Mouse (Mus musculus) cerebellum, adult 2 months (tissue): ENCODE data around the gene Lig3. TPM values are rescaled to one million over a fixed set of nuclear protein-coding genes. Genes with fewer than 3 reads are reported as not detected.

ENCODE experiments used
- DNase-seq, 2 experiments: peaks; one replicate each; pipeline ENCODE4 v3.0.0; 2021
- H3K27ac ChIP-seq: fragments of 200-500 bp; 2 replicates; pipeline ENCODE4 v1.5.1; 2012; ENCODE audit warnings: low read length, control low read depth, inconsistent platforms; ENCODE audit not compliant: insufficient read depth
- H3K27me3 ChIP-seq: fragments of 200-500 bp; 2 replicates; pipeline ENCODE4 v1.6.1; 2012; ENCODE audit warnings: inconsistent platforms, mild to moderate bottlenecking, low read length, moderate library complexity; ENCODE audit not compliant: control insufficient read depth, insufficient read depth
- H3K4me1 ChIP-seq: fragments of 200-500 bp; 2 replicates; pipeline ENCODE4 v1.6.1; 2011; ENCODE audit warnings: low read length; ENCODE audit not compliant: control insufficient read depth, insufficient read depth
- H3K4me3 ChIP-seq: fragments of 200-500 bp; replicated peaks from 2 replicates; pipeline ENCODE3; 2011; ENCODE audit warnings: mild to moderate bottlenecking, low read depth, low read length, control low read depth; ENCODE audit not compliant: insufficient read depth
- CTCF ChIP-seq: fragments of 200-500 bp; IDR thresholded peaks from 2 replicates; pipeline ENCODE4 v1.5.1; 2011; ENCODE audit warnings: low read depth, mild to moderate bottlenecking, control low read depth, low read length, moderate library complexity, borderline replicate concordance; ENCODE audit not compliant: insufficient read depth
- POLR2A ChIP-seq: fragments of 200-500 bp; IDR thresholded peaks from 2 replicates; pipeline ENCODE4 v1.6.1; 2011; ENCODE audit warnings: low read length, control low read depth, borderline replicate concordance; ENCODE audit not compliant: insufficient read depth
- WGBS: fragments of 180-500 bp; shearing (Covaris S2); methylation state at CpG from one replicate; pipeline ENCODE4 v1.1.7; 2018; 5-methylcytosine and 5-hydroxymethylcytosine counted together
- polyA plus RNA-seq: library from polyadenylated mRNA; depleted of rRNA; stranded (reverse); fragments of >200 nt; gene quantifications from 2 replicates; pipeline ENCODE4 v1.2.3, GENCODE M21; 2012; rRNA removed

Gene Lig3
- polyA plus RNA-seq, 1 experiment = 27.6 TPM

GRCm38 (mm10) chr11:82845415-82846078 lies 64.6 kb downstream of the Lig3 start:
- Histone ChIP-seq H3K27me3 (no peaks in the 10 kb centered on the region), H3K4me1 (no peaks in the 10 kb centered on the region), H3K4me3 (peak overlapping the region; percentile 11), H3K27ac (peak overlapping the region; percentile 57; the same call in 1 of the 2 replicates)
- TF ChIP-seq CTCF = no peak
- no peak for TF ChIP-seq POLR2A
- DNase-seq = peak; percentile 40 to 47
- 30% methylated on average over 16 of the region's 16 CpGs for WGBS

- no peaks in the 10 kb centered on the region for H3K27me3 ChIP-seq
- H3K4me3 ChIP-seq = no peak overlapping the region
- H3K27ac ChIP-seq = peak overlapping the region; percentile 57; the same call in 1 of the 2 replicates
- DNase-seq = no peak
- TF ChIP-seq CTCF = no peak
- no peak for TF ChIP-seq POLR2A
- WGBS = 63% methylated on average over 4 of the region's 4 CpGs
- H3K4me1 ChIP-seq = no peaks in the 10 kb centered on the region
Measured at GRCm38 (mm10) chr11:82846079-82846436, 65.2 kb downstream of the Lig3 start.

DNA sequence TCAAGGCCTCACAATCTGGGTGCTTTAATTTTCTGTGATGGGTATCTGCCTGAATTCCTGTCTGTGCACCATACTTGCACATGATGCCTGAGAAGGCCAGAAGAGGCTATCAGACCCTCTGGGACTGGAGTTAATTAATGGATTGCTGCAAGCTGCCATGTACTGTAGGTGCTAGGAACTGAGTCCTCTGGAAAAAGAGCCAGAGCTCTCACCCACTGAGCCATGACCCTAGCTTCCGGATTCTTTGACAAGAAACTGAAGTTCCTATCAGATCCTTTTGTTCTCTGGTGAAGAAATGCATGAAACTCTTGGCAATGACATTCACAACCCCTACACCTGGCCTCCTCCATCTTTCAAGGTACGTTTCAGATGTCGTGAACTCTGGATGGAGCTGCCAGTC lies 66.0 kb downstream of the Lig3 start:
- TF ChIP-seq CTCF (no peak), POLR2A (no peak)
- Histone ChIP-seq H3K4me3 (no peak overlapping the region), H3K4me1 (no peaks in the 10 kb centered on the region), H3K27ac (no peak overlapping the region), H3K27me3 (no peaks in the 10 kb centered on the region)
- WGBS = 78% methylated on average over 3 of the region's 3 CpGs
- DNase-seq = no peak

- DNase-seq = no peak
- no peak overlapping the region for H3K4me3 ChIP-seq
- no peaks in the 10 kb centered on the region for H3K4me1 ChIP-seq
- H3K27me3 ChIP-seq = no peaks in the 10 kb centered on the region
- 44% methylated on average over 6 of the region's 6 CpGs for WGBS
- no peak for TF ChIP-seq POLR2A
- TF ChIP-seq CTCF = no peak
- H3K27ac ChIP-seq = no peak overlapping the region
Measured at GRCm38 (mm10) chr11:82847571-82848000, 66.7 kb downstream of the Lig3 start.

- Histone ChIP-seq H3K27ac (no peak overlapping the region), H3K27me3 (no peaks in the 10 kb centered on the region), H3K4me1 (no peaks in the 10 kb centered on the region), H3K4me3 (no peak overlapping the region)
- DNase-seq = no peak
- no peak for TF ChIP-seq CTCF
- no peak for TF ChIP-seq POLR2A
- WGBS = 73% methylated on average over 5 of the region's 5 CpGs
Measured at GRCm38 (mm10) chr11:82850259-82850658, 69.4 kb downstream of the Lig3 start.

DNA sequence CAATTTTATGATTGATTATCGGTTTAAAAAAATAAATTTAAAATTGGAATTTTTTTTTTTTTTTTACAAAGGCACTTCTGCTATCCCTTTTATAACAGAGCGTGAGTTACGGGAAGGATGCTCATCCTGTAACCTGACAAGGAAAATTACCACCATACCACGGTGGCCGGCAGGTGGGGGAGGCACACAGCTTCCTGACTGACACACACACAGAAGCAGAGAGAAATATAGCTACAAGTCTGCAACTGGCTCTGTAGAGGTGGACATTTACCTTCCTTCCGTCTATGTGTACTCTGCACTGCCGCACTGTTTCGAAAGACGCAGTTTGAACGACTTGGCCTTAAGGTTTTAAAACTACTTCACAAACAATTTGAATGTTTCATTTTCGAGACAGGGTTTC lies 71.2 kb downstream of the Lig3 start:
- DNase-seq = no peak
- H3K4me1 ChIP-seq = no peaks in the 10 kb centered on the region
- no peaks in the 10 kb centered on the region for H3K27me3 ChIP-seq
- no peak overlapping the region for H3K4me3 ChIP-seq
- no peak for TF ChIP-seq CTCF
- TF ChIP-seq POLR2A = no peak
- 91% methylated on average over 11 of the region's 11 CpGs for WGBS
- H3K27ac ChIP-seq = no peak overlapping the region

DNA sequence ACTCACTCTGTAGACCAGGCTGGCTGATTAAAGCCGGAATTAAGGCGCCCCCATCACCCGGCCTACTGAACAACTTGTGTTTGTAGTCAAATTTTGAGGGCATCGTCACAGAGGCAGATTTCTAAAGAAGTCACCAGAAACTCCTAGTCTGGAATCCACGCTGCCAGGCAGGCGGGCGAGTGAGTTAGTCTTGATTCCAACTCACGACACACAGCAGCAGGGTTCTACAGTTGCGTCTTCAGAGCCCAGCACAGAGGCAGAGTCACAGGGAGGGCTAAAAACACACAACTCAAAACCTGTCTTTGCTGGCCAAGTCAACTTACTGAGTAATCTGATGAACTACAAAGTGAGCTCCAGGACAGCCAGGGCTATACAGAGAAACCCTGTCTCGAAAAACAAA lies 71.6 kb downstream of the Lig3 start:
- Histone ChIP-seq H3K4me3 (no peak overlapping the region), H3K27ac (no peak overlapping the region), H3K4me1 (no peaks in the 10 kb centered on the region), H3K27me3 (no peaks in the 10 kb centered on the region)
- DNase-seq = no peak
- TF ChIP-seq CTCF (no peak), POLR2A (no peak)
- 80% methylated on average over 10 of the region's 10 CpGs for WGBS

DNA sequence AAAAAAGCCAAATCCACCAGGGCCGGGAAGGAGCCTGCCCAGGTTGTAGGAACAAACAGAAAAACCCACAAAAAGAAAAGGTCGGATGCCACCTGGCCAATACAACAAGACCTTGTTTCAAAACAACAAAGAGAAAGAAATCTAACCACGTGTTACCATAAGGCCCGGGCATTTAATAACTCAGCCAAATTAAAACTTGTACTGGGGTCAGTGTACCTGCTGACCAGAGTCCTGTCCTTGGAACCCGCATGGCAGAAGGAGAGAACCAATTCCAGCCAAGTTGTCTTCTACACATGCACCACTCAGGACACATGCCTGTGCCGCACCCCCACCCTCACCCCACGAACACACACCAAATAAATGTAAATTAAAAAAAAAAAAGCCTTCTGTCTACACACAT lies 72.0 kb downstream of the Lig3 start:
- WGBS = 86% methylated on average over 7 of the region's 7 CpGs
- H3K4me1 ChIP-seq = no peaks in the 10 kb centered on the region
- H3K4me3 ChIP-seq = no peak overlapping the region
- H3K27ac ChIP-seq = no peak overlapping the region
- DNase-seq = no peak
- TF ChIP-seq CTCF (no peak), POLR2A (no peak)
- H3K27me3 ChIP-seq = no peaks in the 10 kb centered on the region

Other genes with a start within 250 kb of the Lig3 start
- gene Cct6b, start 16.8 kb upstream of the Lig3 start, polyA plus RNA-seq = 0.19 and 0.23 TPM in 2 replicates
- gene Zfp830, start 16.8 kb upstream of the Lig3 start, polyA plus RNA-seq = 14.0 and 14.4 TPM in 2 replicates
- gene Rffl, start 90.1 kb downstream of the Lig3 start, polyA plus RNA-seq = 16.8 and 18.6 TPM in 2 replicates
- gene Rad51d, start 109.5 kb downstream of the Lig3 start, polyA plus RNA-seq = 20.9 and 21.2 TPM in 2 replicates
- gene Fndc8, start 111.0 kb downstream of the Lig3 start, polyA plus RNA-seq = not detected in 2 replicates
- gene Nle1, start 127.3 kb downstream of the Lig3 start, polyA plus RNA-seq = 39.5 and 43.0 TPM in 2 replicates
- 1.9 and 2.3 TPM in 2 replicates for gene Unc45b, start 129.4 kb downstream of the Lig3 start, polyA plus RNA-seq
- 3.7 and 3.8 TPM in 2 replicates for gene Slfn5, start 170.2 kb downstream of the Lig3 start, polyA plus RNA-seq
- 0.08 TPM in 2 replicates for gene Slfn9, start 210.7 kb downstream of the Lig3 start, polyA plus RNA-seq
- gene Slfn8, start 239.7 kb downstream of the Lig3 start, polyA plus RNA-seq = 0.28 and 0.29 TPM in 2 replicates